Mouse (Mus musculus) stomach, embryonic 15.5 days (tissue): ENCODE results near the gene 1700028K03Rik. TPM values are rescaled to one million over a fixed set of nuclear protein-coding genes. Genes with fewer than 3 reads are reported as not detected.

Experiments
- ATAC-seq: fragments of 200-750 bp; cut with Nextera tagmentation; 2 replicates; pipeline ENCODE4 v1.8.0; 2017; ENCODE audit warnings: low read depth, moderate number of reproducible peaks, moderate TSS enrichment; ENCODE audit not compliant: insufficient read depth, low FRiP score
- H3K27ac ChIP-seq: fragments of 300-500 bp; sonication (generic); 2 replicates; pipeline ENCODE4 v1.5.1; 2015; ENCODE audit warnings: mild to moderate bottlenecking, inconsistent platforms
- H3K27me3 ChIP-seq: fragments of 300-500 bp; sonication (generic); replicated peaks from 2 replicates; pipeline ENCODE4 v1.6.1; 2015; ENCODE audit warnings: inconsistent platforms
- H3K36me3 ChIP-seq: fragments of 300-500 bp; sonication (generic); 2 replicates; pipeline ENCODE4 v1.6.1; 2015; ENCODE audit warnings: inconsistent platforms
- H3K4me1 ChIP-seq: fragments of 300-500 bp; sonication (generic); 2 replicates; pipeline ENCODE4 v1.6.1; 2015; ENCODE audit warnings: inconsistent platforms
- H3K4me2 ChIP-seq: fragments of 300-500 bp; sonication (generic); 2 replicates; pipeline ENCODE4 v1.6.1; 2015; ENCODE audit warnings: mild to moderate bottlenecking, inconsistent platforms
- H3K4me3 ChIP-seq: fragments of 300-500 bp; sonication (generic); replicated peaks from 2 replicates; pipeline ENCODE4 v1.5.1; 2015; ENCODE audit warnings: inconsistent platforms
- H3K9ac ChIP-seq: fragments of 300-500 bp; sonication (generic); 2 replicates; pipeline ENCODE4 v1.6.1; 2015; ENCODE audit warnings: inconsistent platforms
- H3K9me3 ChIP-seq: fragments of 300-500 bp; sonication (generic); 2 replicates; pipeline ENCODE4 v1.6.1; 2016; ENCODE audit warnings: inconsistent platforms
- WGBS: fragments of 180-500 bp; shearing (Covaris S2); methylation state at CpG from one replicate; pipeline ENCODE4 v1.1.7; 2015; 5-methylcytosine and 5-hydroxymethylcytosine counted together
- polyA plus RNA-seq: library from polyadenylated mRNA; unstranded; fragments of >200 nt; fragmentation: Nextera tagmentation; extraction: Ambion mirVana; gene quantifications from 2 replicates; pipeline ENCODE4 v1.2.1, GENCODE M21; 2015

1700028K03Rik gene
- polyA plus RNA-seq: 0.05 and 0.12 TPM in 2 replicates

DNA sequence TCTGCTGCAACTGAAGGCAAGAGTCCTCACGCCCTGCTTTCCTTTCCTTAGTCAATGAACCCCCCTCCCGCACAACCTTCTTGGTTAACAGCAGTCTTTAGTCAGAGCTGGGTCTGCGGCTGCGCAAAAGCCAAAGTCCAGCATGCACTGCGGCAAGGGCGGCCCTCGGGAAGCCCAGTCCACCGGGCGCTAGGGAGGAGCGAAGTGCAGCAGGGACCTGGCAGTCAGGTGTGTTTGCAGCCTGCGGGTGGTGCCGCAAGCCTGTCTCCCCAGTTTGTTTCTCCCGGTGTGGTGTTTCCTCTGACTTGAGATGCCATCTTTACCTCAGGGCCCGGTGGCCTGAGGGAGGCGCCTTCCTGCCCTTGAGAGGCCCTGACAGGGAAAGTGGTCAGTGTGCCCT, at the start of gene 1700028K03Rik:
Gene 1700028K03Rik, plus strand, starts transcription at position 129 of the 400 bp plus-strand sequence.
- Histone ChIP-seq H3K4me1 (no peaks in the 10 kb centered on the region), H3K9ac (no peak within 1 kb of the TSS), H3K27ac (no peak within 1 kb of the TSS), H3K4me3 (no peak within 1 kb of the TSS), H3K9me3 (no peaks in the 10 kb centered on the region), H3K27me3 (no peaks in the 10 kb centered on the region), H3K4me2 (no peak within 1 kb of the TSS), H3K36me3 (no peaks in the 10 kb centered on the region)
- WGBS: 71% methylated on average over 15 of the region's 15 CpGs
- no peak for ATAC-seq

GRCm38 (mm10) chr5:107488996-107489395, 45.5 kb upstream of the 1700028K03Rik start:
- Histone ChIP-seq H3K36me3 (no peaks in the 10 kb centered on the region), H3K27me3 (no peaks in the 10 kb centered on the region), H3K4me2 (no peak overlapping the region), H3K9ac (no peak overlapping the region), H3K4me1 (no peaks in the 10 kb centered on the region), H3K4me3 (no peak overlapping the region), H3K27ac (no peak overlapping the region), H3K9me3 (no peaks in the 10 kb centered on the region)
- WGBS: 56% methylated on average over 4 of the region's 4 CpGs
- ATAC-seq: no peak

DNA sequence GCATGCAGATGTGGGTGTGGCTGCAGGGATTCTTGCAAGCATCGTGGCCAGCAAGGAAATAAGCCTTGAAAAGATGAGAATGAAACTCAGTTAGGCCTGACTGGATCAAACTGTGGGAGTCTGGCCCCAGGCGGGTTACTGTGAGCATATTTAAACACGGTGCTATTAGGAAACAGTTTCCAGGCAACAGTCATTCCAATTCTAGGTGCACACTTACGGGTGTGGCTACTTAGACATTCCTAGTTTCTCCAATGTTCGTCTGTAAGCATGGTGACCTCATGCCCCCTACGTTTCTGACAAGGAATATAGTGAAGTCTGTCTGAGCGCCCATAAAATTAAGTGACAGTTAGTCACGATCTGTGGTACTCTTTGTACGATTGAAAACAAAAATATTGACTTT, 43.5 kb upstream of the 1700028K03Rik start:
- no peaks in the 10 kb centered on the region for H3K36me3 ChIP-seq
- WGBS: 64% methylated on average over 9 of the region's 9 CpGs
- no peaks in the 10 kb centered on the region for H3K9me3 ChIP-seq
- H3K4me1 ChIP-seq: no peaks in the 10 kb centered on the region
- H3K4me2 ChIP-seq: no peak overlapping the region
- no peak for ATAC-seq
- no peak overlapping the region for H3K9ac ChIP-seq
- H3K27ac ChIP-seq: no peak overlapping the region
- no peaks in the 10 kb centered on the region for H3K27me3 ChIP-seq
- H3K4me3 ChIP-seq: no peak overlapping the region

- ATAC-seq: no peak
- no peak overlapping the region for H3K27ac ChIP-seq
- no peaks in the 10 kb centered on the region for H3K9me3 ChIP-seq
- 85% methylated on average over 2 of the region's 2 CpGs for WGBS
- H3K4me1 ChIP-seq: no peaks in the 10 kb centered on the region
- H3K4me3 ChIP-seq: no peak overlapping the region
- no peak overlapping the region for H3K4me2 ChIP-seq
- H3K36me3 ChIP-seq: no peaks in the 10 kb centered on the region
- H3K9ac ChIP-seq: no peak overlapping the region
- H3K27me3 ChIP-seq: no peaks in the 10 kb centered on the region
Measured at GRCm38 (mm10) chr5:107492471-107492870, 42.0 kb upstream of the 1700028K03Rik start.

DNA sequence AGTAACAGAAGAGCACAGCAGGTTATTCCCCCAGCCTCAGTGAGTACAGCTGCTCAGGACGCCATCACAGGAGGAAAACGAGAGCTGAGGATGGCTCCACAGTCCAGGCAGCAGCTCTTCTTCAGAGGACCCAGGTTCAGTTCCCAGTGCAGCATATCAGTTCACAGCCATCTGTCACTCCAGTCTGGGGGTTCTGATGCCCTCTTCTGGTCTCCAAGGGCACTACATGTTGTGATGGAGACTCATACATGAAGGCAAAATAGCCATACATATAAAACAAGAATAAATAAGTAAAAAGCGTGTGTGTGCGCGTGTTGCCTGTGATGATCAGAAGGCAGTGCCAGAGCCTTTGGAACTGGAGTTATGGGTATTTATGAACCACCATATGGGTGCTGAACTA, 39.8 kb upstream of the 1700028K03Rik start:
- no peak for ATAC-seq
- H3K27ac ChIP-seq: no peak overlapping the region
- H3K9me3 ChIP-seq: no peaks in the 10 kb centered on the region
- H3K36me3 ChIP-seq: no peaks in the 10 kb centered on the region
- no peak overlapping the region for H3K9ac ChIP-seq
- no peak overlapping the region for H3K4me3 ChIP-seq
- no peaks in the 10 kb centered on the region for H3K4me1 ChIP-seq
- no peaks in the 10 kb centered on the region for H3K27me3 ChIP-seq
- H3K4me2 ChIP-seq: no peak overlapping the region
- 96% methylated on average over 5 of the region's 5 CpGs for WGBS

- no peak for ATAC-seq
- WGBS: 79% methylated on average over 2 of the region's 2 CpGs
- H3K4me1 ChIP-seq: no peaks in the 10 kb centered on the region
Measured at GRCm38 (mm10) chr5:107496047-107496446, 38.5 kb upstream of the 1700028K03Rik start.

GRCm38 (mm10) chr5:107497519-107498501, 36.7 kb upstream of the 1700028K03Rik start:
- Histone ChIP-seq H3K9me3 (no peaks in the 10 kb centered on the region), H3K27ac (no peak overlapping the region), H3K36me3 (no peaks in the 10 kb centered on the region), H3K4me3 (no peak overlapping the region), H3K4me1 (no peaks in the 10 kb centered on the region), H3K9ac (no peak overlapping the region), H3K27me3 (no peaks in the 10 kb centered on the region), H3K4me2 (no peak overlapping the region)
- ATAC-seq: no peak
- 67% methylated on average over 10 of the region's 10 CpGs for WGBS

More at GRCm38 (mm10) chr5:107496047-107496446, 38.5 kb upstream of the 1700028K03Rik start:
- no peak overlapping the region for H3K4me2 ChIP-seq
- no peaks in the 10 kb centered on the region for H3K9me3 ChIP-seq
- H3K36me3 ChIP-seq: no peaks in the 10 kb centered on the region
- H3K27ac ChIP-seq: no peak overlapping the region
- H3K27me3 ChIP-seq: no peaks in the 10 kb centered on the region
- H3K4me3 ChIP-seq: no peak overlapping the region
- no peak overlapping the region for H3K9ac ChIP-seq

DNA sequence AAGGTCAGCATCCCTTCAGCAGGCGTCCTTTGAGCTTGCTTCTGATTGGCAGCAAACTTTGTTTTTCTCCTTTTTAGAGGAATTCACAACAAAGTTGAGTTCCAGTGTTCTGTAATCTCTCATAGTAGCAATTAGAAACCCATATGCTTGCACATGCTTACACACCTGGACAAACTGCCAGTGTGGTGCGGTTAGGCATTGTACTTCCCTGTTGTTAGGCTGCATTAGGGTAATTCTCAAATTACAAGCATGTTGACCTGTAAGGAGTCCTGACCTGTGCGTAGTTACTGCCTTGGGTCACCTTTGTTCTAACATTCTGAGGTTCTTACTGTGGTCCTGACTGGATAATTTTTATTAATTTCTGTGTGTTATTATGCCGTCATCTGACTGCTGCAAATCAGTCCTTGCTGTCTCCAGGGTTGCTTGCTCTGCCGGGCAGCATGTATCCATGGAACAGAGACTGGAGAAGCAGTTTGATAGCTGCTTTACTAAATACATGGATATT, 35.7 kb upstream of the 1700028K03Rik start:
- no peak for ATAC-seq
- Histone ChIP-seq H3K4me1 (no peaks in the 10 kb centered on the region), H3K9me3 (no peaks in the 10 kb centered on the region), H3K4me3 (no peak overlapping the region), H3K9ac (no peak overlapping the region), H3K4me2 (no peak overlapping the region), H3K36me3 (no peaks in the 10 kb centered on the region), H3K27me3 (no peaks in the 10 kb centered on the region), H3K27ac (no peak overlapping the region)
- 61% methylated on average over 5 of the region's 5 CpGs for WGBS

DNA sequence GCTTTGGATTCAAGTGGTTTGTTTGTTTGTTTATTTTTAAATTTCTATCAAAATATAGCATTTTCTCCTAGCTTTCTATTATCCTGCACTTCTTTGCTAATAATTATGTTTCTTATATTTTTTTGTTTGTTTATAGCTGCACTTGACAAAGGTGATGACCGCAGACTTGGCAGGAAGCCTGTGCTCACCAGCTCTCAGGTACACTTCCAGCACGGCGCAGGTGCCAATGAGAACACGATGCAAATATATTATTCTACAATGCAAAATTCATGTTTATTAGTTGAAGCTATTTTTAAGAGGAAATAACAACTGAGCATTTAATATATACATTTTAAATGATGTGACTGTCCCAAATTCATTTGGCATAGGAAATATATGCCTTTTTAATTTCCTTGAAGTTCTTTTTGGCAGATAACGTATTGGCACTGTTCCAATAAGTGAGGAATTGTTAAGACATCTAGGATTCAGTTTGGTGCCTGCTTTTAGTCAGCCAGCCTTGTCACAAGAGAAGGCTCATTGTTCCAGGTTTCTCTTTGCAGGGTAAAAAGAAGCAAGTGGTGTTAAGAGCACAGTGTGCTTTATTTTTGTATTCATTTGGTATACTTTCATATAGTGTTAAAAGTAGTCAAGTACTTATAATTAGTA, 34.5 kb upstream of the 1700028K03Rik start:
- WGBS: 84% methylated on average over 5 of the region's 5 CpGs
- Histone ChIP-seq H3K4me3 (no peak overlapping the region), H3K9ac (no peak overlapping the region), H3K9me3 (no peaks in the 10 kb centered on the region), H3K4me2 (no peak overlapping the region), H3K27ac (no peak overlapping the region), H3K4me1 (no peaks in the 10 kb centered on the region), H3K27me3 (no peaks in the 10 kb centered on the region), H3K36me3 (no peaks in the 10 kb centered on the region)
- ATAC-seq: no peak

DNA sequence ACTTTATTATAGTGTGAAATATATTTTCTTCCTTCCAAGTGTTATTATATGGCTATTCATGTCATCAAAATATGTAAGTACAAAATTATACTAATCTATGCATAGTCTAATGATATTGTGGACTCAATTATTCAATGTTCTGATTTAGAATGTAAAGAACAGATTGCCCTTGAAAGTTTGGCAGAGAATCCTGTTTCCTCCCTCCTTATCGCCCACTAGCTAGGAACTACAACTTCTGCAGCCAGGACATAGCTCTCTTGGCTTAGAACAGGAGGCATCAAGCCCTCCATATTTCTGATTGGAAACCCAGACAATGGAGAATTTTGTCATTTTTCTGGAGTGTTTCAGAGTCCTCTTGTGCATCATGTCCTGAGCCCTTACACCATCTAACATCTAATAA, 33.8 kb upstream of the 1700028K03Rik start:
- no peaks in the 10 kb centered on the region for H3K4me1 ChIP-seq
- H3K4me3 ChIP-seq: no peak overlapping the region
- H3K9ac ChIP-seq: no peak overlapping the region
- H3K9me3 ChIP-seq: no peaks in the 10 kb centered on the region
- H3K4me2 ChIP-seq: no peak overlapping the region
- WGBS: 91% methylated on average over 1 of the region's 1 CpGs
- H3K36me3 ChIP-seq: no peaks in the 10 kb centered on the region
- H3K27me3 ChIP-seq: no peaks in the 10 kb centered on the region
- no peak overlapping the region for H3K27ac ChIP-seq
- ATAC-seq: no peak

DNA sequence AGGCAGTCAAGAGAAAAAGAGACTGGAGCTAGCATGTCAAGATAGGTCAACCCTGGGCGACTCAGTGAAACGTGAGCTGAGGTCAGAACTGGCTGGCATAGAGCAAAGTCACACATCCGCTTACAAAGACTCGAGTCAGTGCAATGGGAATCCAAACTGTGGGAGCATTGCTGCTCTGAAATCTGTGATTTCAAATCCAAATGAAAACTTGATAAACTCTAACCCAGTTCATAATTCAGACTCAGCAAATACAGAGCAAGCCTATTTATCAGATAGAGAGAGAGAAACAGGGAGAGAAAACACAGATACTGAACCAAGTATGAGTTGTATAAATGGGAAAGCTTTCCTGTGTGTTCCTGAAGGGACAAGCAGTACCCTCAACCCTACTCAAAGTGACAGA, 27.2 kb upstream of the 1700028K03Rik start, which contains the start of gene Gm42669:
Gene Gm42669, plus strand, starts transcription at position 301 of the 400 bp plus-strand sequence.
- no peaks in the 10 kb centered on the region for H3K36me3 ChIP-seq
- H3K4me2 ChIP-seq: no peak within 1 kb of the TSS
- H3K4me3 ChIP-seq: no peak within 1 kb of the TSS
- no peaks in the 10 kb centered on the region for H3K9me3 ChIP-seq
- 71% methylated on average over 4 of the region's 4 CpGs for WGBS
- H3K4me1 ChIP-seq: no peaks in the 10 kb centered on the region
- H3K27me3 ChIP-seq: no peaks in the 10 kb centered on the region
- H3K27ac ChIP-seq: no peak within 1 kb of the TSS
- no peak within 1 kb of the TSS for H3K9ac ChIP-seq
- no peak for ATAC-seq

DNA sequence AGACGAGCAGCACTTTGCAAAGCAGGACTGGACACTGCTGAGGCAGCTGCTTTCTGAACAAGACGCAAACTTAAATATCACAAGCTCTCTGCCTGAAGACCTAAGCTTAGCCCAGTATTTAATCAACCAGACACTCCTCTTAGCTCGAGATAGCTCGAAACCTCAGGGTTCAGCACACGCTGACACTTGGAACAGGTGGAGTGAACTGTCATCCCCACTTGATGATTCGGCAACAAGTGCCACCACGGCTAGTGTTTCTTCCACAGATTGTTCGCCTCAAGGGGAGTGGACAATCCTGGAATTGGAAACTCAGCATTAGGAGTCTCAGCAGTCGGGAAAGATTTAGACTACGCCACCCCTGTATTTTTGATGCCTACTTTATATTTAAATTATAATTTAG, 24.0 kb upstream of the 1700028K03Rik start:
- H3K27ac ChIP-seq: no peak overlapping the region
- no peak for ATAC-seq

More for the DNA sequence above, 24.0 kb upstream of the 1700028K03Rik start:
- no peaks in the 10 kb centered on the region for H3K9me3 ChIP-seq
- no peaks in the 10 kb centered on the region for H3K27me3 ChIP-seq
- 83% methylated on average over 10 of the region's 10 CpGs for WGBS
- H3K36me3 ChIP-seq: no peaks in the 10 kb centered on the region
- H3K9ac ChIP-seq: no peak overlapping the region
- H3K4me3 ChIP-seq: no peak overlapping the region
- H3K4me2 ChIP-seq: no peak overlapping the region
- H3K4me1 ChIP-seq: no peaks in the 10 kb centered on the region
